Mouse (Mus musculus): ENCODE measurements at regions not wholly inside any gene's neighbourhood (a gene's known extent, or its start where the extent isn't known, plus 50 kb on each side); places are given as distances from the start of the nearest gene placed in this dataset.
A peak's percentile ranks its signal among the peaks of the same experiment; 100 is the strongest.

GRCm38 (mm10) chr11:32948132-32948531, 123.7 kb upstream of the Smim23 start:
- Histone ChIP-seq H3K4me1 (ENCODE audit: control insufficient read depth, insufficient read depth, low read length) (peaks cover 12% of the 10 kb centered on the region), H3K27ac (ENCODE audit: insufficient read depth, low read length) (no peak overlapping the region), H3K27me3 (ENCODE audit: control insufficient read depth, insufficient read depth, low read length) (no peaks in the 10 kb centered on the region), H3K4me3 (replicated peaks; ENCODE audit: insufficient read depth, low read depth, low read length) (no peak overlapping the region)
- WGBS = 87% methylated on average over 4 of the region's 4 CpGs
- TF ChIP-seq POLR2A (IDR thresholded peaks at IDR 0.05; ENCODE audit: borderline replicate concordance, insufficient read depth, low read length) (no peak), CTCF (IDR thresholded peaks at IDR 0.05; ENCODE audit: borderline replicate concordance, insufficient read depth, low read depth, low read length) (no peak)
- no peak for DNase-seq

GRCm38 (mm10) chr11:32946481-32947001, 122.1 kb upstream of the Smim23 start:
- WGBS = 9% methylated on average over 3 of the region's 3 CpGs
- DNase-seq = peak; percentile 41 to 59
- Histone ChIP-seq H3K27ac (ENCODE audit: insufficient read depth, low read length) (no peak overlapping the region), H3K27me3 (ENCODE audit: control insufficient read depth, insufficient read depth, low read length) (no peaks in the 10 kb centered on the region), H3K4me3 (replicated peaks; ENCODE audit: insufficient read depth, low read depth, low read length) (no peak overlapping the region), H3K4me1 (ENCODE audit: control insufficient read depth, insufficient read depth, low read length) (peaks cover 12% of the 10 kb centered on the region)
- no peak for TF ChIP-seq CTCF (IDR thresholded peaks at IDR 0.05; ENCODE audit: borderline replicate concordance, insufficient read depth, low read depth, low read length)
- TF ChIP-seq POLR2A (IDR thresholded peaks at IDR 0.05; ENCODE audit: borderline replicate concordance, insufficient read depth, low read length) = no peak

- no peak overlapping the region for H3K4me3 ChIP-seq (replicated peaks; ENCODE audit: insufficient read depth, low read depth, low read length)
- H3K4me1 ChIP-seq (ENCODE audit: control insufficient read depth, insufficient read depth, low read length) = peaks cover 16% of the 10 kb centered on the region
- H3K27me3 ChIP-seq (ENCODE audit: control insufficient read depth, insufficient read depth, low read length) = no peaks in the 10 kb centered on the region
- WGBS = 98% methylated on average over 2 of the region's 2 CpGs
- DNase-seq = no peak
- TF ChIP-seq CTCF (IDR thresholded peaks at IDR 0.05; ENCODE audit: borderline replicate concordance, insufficient read depth, low read depth, low read length) = no peak
- H3K27ac ChIP-seq (ENCODE audit: insufficient read depth, low read length) = no peak overlapping the region
Observed at GRCm38 (mm10) chr11:32945071-32945470, 120.7 kb upstream of the Smim23 start.

GRCm38 (mm10) chr11:32941331-32942009, 117.1 kb upstream of the Smim23 start:
- 64% methylated on average over 5 of the region's 5 CpGs for WGBS
- peak; percentile 27 to 72 for DNase-seq

GRCm38 (mm10) chr11:32939102-32939501, 114.7 kb upstream of the Smim23 start:
- H3K27ac ChIP-seq (ENCODE audit: insufficient read depth, low read length) = no peak overlapping the region
- TF ChIP-seq CTCF (IDR thresholded peaks at IDR 0.05; ENCODE audit: borderline replicate concordance, insufficient read depth, low read depth, low read length) (no peak), POLR2A (IDR thresholded peaks at IDR 0.05; ENCODE audit: borderline replicate concordance, insufficient read depth, low read length) (no peak)
- WGBS = 89% methylated on average over 1 of the region's 1 CpGs
- DNase-seq = no peak
- H3K4me3 ChIP-seq (replicated peaks; ENCODE audit: insufficient read depth, low read depth, low read length) = no peak overlapping the region
- H3K27me3 ChIP-seq (ENCODE audit: control insufficient read depth, insufficient read depth, low read length) = no peaks in the 10 kb centered on the region
- H3K4me1 ChIP-seq (ENCODE audit: control insufficient read depth, insufficient read depth, low read length) = peaks cover 4% of the 10 kb centered on the region

More at GRCm38 (mm10) chr11:32941331-32942009, 117.1 kb upstream of the Smim23 start:
- Histone ChIP-seq H3K4me3 (replicated peaks; ENCODE audit: insufficient read depth, low read depth, low read length) (no peak overlapping the region), H3K27ac (ENCODE audit: insufficient read depth, low read length) (no peak overlapping the region), H3K27me3 (ENCODE audit: control insufficient read depth, insufficient read depth, low read length) (no peaks in the 10 kb centered on the region), H3K4me1 (ENCODE audit: control insufficient read depth, insufficient read depth, low read length) (peaks cover 7% of the 10 kb centered on the region)
- TF ChIP-seq POLR2A (IDR thresholded peaks at IDR 0.05; ENCODE audit: borderline replicate concordance, insufficient read depth, low read length) = no peak
- no peak for TF ChIP-seq CTCF (IDR thresholded peaks at IDR 0.05; ENCODE audit: borderline replicate concordance, insufficient read depth, low read depth, low read length)

- TF ChIP-seq POLR2A (IDR thresholded peaks at IDR 0.05; ENCODE audit: borderline replicate concordance, insufficient read depth, low read length) = no peak
- TF ChIP-seq CTCF (IDR thresholded peaks at IDR 0.05; ENCODE audit: borderline replicate concordance, insufficient read depth, low read depth, low read length) = no peak
- Histone ChIP-seq H3K4me1 (ENCODE audit: control insufficient read depth, insufficient read depth, low read length) (peaks cover 4% of the 10 kb centered on the region), H3K27ac (ENCODE audit: insufficient read depth, low read length) (no peak overlapping the region), H3K4me3 (replicated peaks; ENCODE audit: insufficient read depth, low read depth, low read length) (no peak overlapping the region), H3K27me3 (ENCODE audit: control insufficient read depth, insufficient read depth, low read length) (no peaks in the 10 kb centered on the region)
- no peak for DNase-seq
- WGBS = 59% methylated on average over 1 of the region's 1 CpGs
Observed at GRCm38 (mm10) chr11:32937167-32937566, 112.8 kb upstream of the Smim23 start.

DNA sequence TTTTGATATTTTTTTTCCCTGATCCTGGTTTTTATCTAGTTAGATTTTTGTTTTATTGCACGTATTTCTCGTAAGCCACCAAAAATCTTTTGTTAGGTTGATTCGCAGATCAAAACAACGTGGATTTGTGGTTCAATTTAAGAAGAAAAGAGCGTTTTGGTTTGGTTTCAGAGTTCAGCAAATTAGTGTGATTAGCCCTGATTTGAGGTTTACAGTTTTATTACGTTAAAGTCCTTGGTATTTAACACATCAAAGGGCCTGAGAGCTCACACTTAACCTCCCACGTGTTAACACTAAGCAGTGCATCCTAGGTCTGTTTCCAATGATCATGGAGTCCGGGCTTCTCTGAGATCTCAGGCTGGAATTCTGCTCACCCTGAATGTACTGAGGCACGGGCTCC, 107.5 kb upstream of the Smim23 start:
- TF ChIP-seq CTCF (IDR thresholded peaks at IDR 0.05; ENCODE audit: borderline replicate concordance, insufficient read depth, low read depth, low read length) (no peak), POLR2A (IDR thresholded peaks at IDR 0.05; ENCODE audit: borderline replicate concordance, insufficient read depth, low read length) (no peak)
- DNase-seq = no peak
- Histone ChIP-seq H3K4me1 (ENCODE audit: control insufficient read depth, insufficient read depth, low read length) (no peaks in the 10 kb centered on the region), H3K4me3 (replicated peaks; ENCODE audit: insufficient read depth, low read depth, low read length) (no peak overlapping the region), H3K27ac (ENCODE audit: insufficient read depth, low read length) (no peak overlapping the region), H3K27me3 (ENCODE audit: control insufficient read depth, insufficient read depth, low read length) (no peaks in the 10 kb centered on the region)
- WGBS = 87% methylated on average over 9 of the region's 9 CpGs

DNA sequence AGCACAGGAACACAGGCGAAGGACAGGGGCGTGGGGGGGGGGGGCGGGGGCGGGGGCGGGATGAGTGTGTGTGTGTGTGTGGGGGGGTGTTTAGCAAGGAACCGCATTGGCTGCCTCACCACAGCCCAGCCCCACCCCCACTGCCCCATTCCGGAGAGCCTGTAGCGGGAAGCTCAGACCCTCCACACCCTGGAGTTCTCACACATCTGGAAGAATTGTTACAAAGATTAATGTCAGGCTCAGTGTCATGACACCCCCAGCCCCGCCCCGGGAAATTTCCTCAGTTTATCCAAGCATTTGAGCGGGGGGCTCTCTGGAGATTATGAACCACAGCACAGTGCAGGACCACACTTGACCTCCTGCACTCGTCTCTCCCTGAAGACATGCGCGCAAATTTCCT, 106.6 kb upstream of the Smim23 start:
- Histone ChIP-seq H3K4me1 (ENCODE audit: control insufficient read depth, insufficient read depth, low read length) (no peaks in the 10 kb centered on the region), H3K27ac (ENCODE audit: insufficient read depth, low read length) (no peak overlapping the region), H3K4me3 (replicated peaks; ENCODE audit: insufficient read depth, low read depth, low read length) (no peak overlapping the region), H3K27me3 (ENCODE audit: control insufficient read depth, insufficient read depth, low read length) (no peaks in the 10 kb centered on the region)
- DNase-seq = no peak
- TF ChIP-seq CTCF (IDR thresholded peaks at IDR 0.05; ENCODE audit: borderline replicate concordance, insufficient read depth, low read depth, low read length) (no peak), POLR2A (IDR thresholded peaks at IDR 0.05; ENCODE audit: borderline replicate concordance, insufficient read depth, low read length) (no peak)
- WGBS = 35% methylated on average over 14 of the region's 14 CpGs

Data from cerebellum, adult 2 months (tissue).